ENCODE assay signal across 7 mouse cellular contexts in the genomic region with DNA sequence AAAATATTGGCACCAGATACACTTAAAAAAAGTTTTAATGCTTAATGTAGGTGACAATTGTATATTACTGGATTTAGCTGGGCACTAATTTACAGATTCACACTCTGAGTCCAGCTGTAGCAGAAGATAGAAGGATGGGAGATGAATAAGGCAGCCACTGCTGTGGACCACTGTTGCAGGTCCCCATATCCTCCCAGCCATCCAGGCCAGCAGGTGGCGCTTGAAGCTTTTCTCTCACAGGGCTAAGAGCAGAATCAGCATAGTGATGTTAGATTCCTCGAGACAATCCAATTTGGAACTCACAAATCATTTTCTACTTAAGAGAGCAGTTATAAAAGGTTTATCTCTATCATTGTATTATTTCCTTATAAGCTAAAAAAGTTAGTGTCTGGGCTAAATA. TPM values are rescaled to one million over a fixed set of nuclear protein-coding genes. Genes with fewer than 3 reads are reported as not detected.
DNase-seq lines count a peak whose midpoint lies in the region; ATAC-seq and TF ChIP-seq lines count a peak whose summit lies in the region.
"Not testable (repeated sequence)": the region's sequence is repeated elsewhere in the genome, so short reads cannot be mapped to it uniquely, and the experiment has no call there.

No protein-coding gene starts in this region.

- not testable (repeated sequence) for H3K9ac ChIP-seq in kidney, embryonic 16.5 days (replicated peaks; ENCODE audit: low read length); liver, embryonic 11.5 days (ENCODE audit: low read depth, low read length); midbrain, embryonic 15.5 days

- H3K36me3 ChIP-seq in kidney, embryonic 16.5 days (ENCODE audit: insufficient read depth, low read length): peaks cover 26% of the 10 kb centered on the region
- H3K36me3 ChIP-seq in liver, embryonic 11.5 days (ENCODE audit: control insufficient read depth, insufficient read depth, low read length): peaks cover 19% of the 10 kb centered on the region
- peaks cover 19% of the 10 kb centered on the region for H3K36me3 ChIP-seq in midbrain, embryonic 15.5 days (replicated peaks)

- peak; percentile 39; the same call in 1 of the 2 replicates for TF ChIP-seq CTCF in cortical plate, adult 2 months (IDR thresholded peaks at IDR 0.05; ENCODE audit: extremely low read depth, insufficient read depth, low read length)

- H3K4me3 ChIP-seq in cortical plate, adult 2 months (ENCODE audit: insufficient read depth, low read length); kidney, embryonic 16.5 days (ENCODE audit: low read length); liver, embryonic 11.5 days (ENCODE audit: low read depth, low read length); midbrain, embryonic 15.5 days: not testable (repeated sequence)

- not testable (repeated sequence) for H3K27ac ChIP-seq in cortical plate, adult 2 months (ENCODE audit: insufficient read depth, low read length); kidney, embryonic 16.5 days (ENCODE audit: low read length); liver, embryonic 11.5 days (ENCODE audit: low read depth, low read length); midbrain, embryonic 15.5 days

- not testable (repeated sequence) for H3K27me3 ChIP-seq in kidney, embryonic 16.5 days (ENCODE audit: insufficient read depth, low read length); liver, embryonic 11.5 days (replicated peaks; ENCODE audit: control insufficient read depth, insufficient read depth, low read length); midbrain, embryonic 15.5 days (replicated peaks)

- DNase-seq in adrenal gland, adult (ENCODE audit: inconsistent age in 2 of 2, low spot score in 1 of 2): peak; percentile 34 to 78
- peak; percentile 45 for DNase-seq in heart, adult 8-10 months (ENCODE audit: low spot score)
- DNase-seq in liver, embryonic 11.5 days (ENCODE audit: low spot score): not testable (repeated sequence)
- peak; percentile 33 to 55 for DNase-seq in spleen, adult 18-20 months

- not testable (repeated sequence) for H3K9me3 ChIP-seq in kidney, embryonic 16.5 days (ENCODE audit: low read length); liver, embryonic 11.5 days (ENCODE audit: control insufficient read depth, low read length); midbrain, embryonic 15.5 days

- peak; percentile 71; the same call in 1 of the 2 replicates for ATAC-seq in kidney, embryonic 16.5 days (ENCODE audit: low FRiP score, low TSS enrichment)
- 0 out of 2 replicates have a peak, but pooled peaks have one; percentile 47 for ATAC-seq in liver, embryonic 11.5 days (replicated peaks; ENCODE audit: low FRiP score)
- ATAC-seq in midbrain, embryonic 15.5 days (replicated peaks): 0 out of 2 replicates have a peak, but pooled peaks have one; percentile 62

- not testable (repeated sequence) for H3K4me1 ChIP-seq in cortical plate, adult 2 months (ENCODE audit: control insufficient read depth, insufficient read depth, low read length); kidney, embryonic 16.5 days (ENCODE audit: insufficient read depth, low read length); liver, embryonic 11.5 days (replicated peaks; ENCODE audit: control insufficient read depth, insufficient read depth, low read length); midbrain, embryonic 15.5 days

- H3K4me2 ChIP-seq in kidney, embryonic 16.5 days (replicated peaks; ENCODE audit: low read depth, low read length); liver, embryonic 11.5 days; midbrain, embryonic 15.5 days: not testable (repeated sequence)

- TF ChIP-seq POLR2A in cortical plate, adult 2 months (IDR thresholded peaks at IDR 0.05; ENCODE audit: extremely low read depth, insufficient read depth, low read length): not testable (repeated sequence)

- WGBS in kidney, embryonic 16.5 days: 16% methylated on average over 2 of the region's 2 CpGs
- 24% methylated on average over 2 of the region's 2 CpGs for WGBS in liver, embryonic 11.5 days
- 3% methylated on average over 2 of the region's 2 CpGs for WGBS in midbrain, embryonic 15.5 days

RNA-seq across cellular contexts. Expression of gene Mapk8ip3, which starts 5.7 kb away (rescaled TPM):
- polyA plus RNA-seq in cortical plate, adult 2 months (2012; rRNA removed): 328 and 355 TPM in 2 replicates
- total RNA-seq in heart, adult 8-10 months (2022): 10 to 100 TPM; 55.0 to 69.0 (median 62.5) TPM
- polyA plus RNA-seq in kidney, embryonic 16.5 days (2015; fragmentation: Nextera tagmentation; extraction: Ambion mirVana): 30.1 and 33.6 TPM in 2 replicates
- 19.8 and 28.0 TPM in 2 replicates for polyA plus RNA-seq in liver, embryonic 11.5 days (2014; fragmentation: Nextera tagmentation; extraction: Ambion mirVana)
- 99.5 and 112 TPM in 2 replicates for polyA plus RNA-seq in midbrain, embryonic 15.5 days (2015; fragmentation: Nextera tagmentation; extraction: Ambion mirVana)

RNA-seq across cellular contexts. Expression of gene Jpt2, which starts 18.0 kb away (rescaled TPM):
- polyA plus RNA-seq in cortical plate, adult 2 months (2012; rRNA removed): 4.5 and 6.2 TPM in 2 replicates
- total RNA-seq in heart, adult 8-10 months (2022): 10 to 100 TPM in 2 of 4 experiments, 1 to 10 TPM in 2; 6.4 to 12.8 (median 9.6) TPM
- 197 and 218 TPM in 2 replicates for polyA plus RNA-seq in kidney, embryonic 16.5 days (2015; fragmentation: Nextera tagmentation; extraction: Ambion mirVana)
- 164 and 168 TPM in 2 replicates for polyA plus RNA-seq in liver, embryonic 11.5 days (2014; fragmentation: Nextera tagmentation; extraction: Ambion mirVana)
- 102 and 103 TPM in 2 replicates for polyA plus RNA-seq in midbrain, embryonic 15.5 days (2015; fragmentation: Nextera tagmentation; extraction: Ambion mirVana)

RNA-seq across cellular contexts. Expression of gene Nme3, which starts 46.2 kb away (rescaled TPM):
- 94.5 and 94.7 TPM in 2 replicates for polyA plus RNA-seq in cortical plate, adult 2 months (2012; rRNA removed)
- total RNA-seq in heart, adult 8-10 months (2022): 10 to 100 TPM; 29.0 to 31.4 (median 29.5) TPM
- 78.1 and 86.1 TPM in 2 replicates for polyA plus RNA-seq in kidney, embryonic 16.5 days (2015; fragmentation: Nextera tagmentation; extraction: Ambion mirVana)
- polyA plus RNA-seq in liver, embryonic 11.5 days (2014; fragmentation: Nextera tagmentation; extraction: Ambion mirVana): 70.5 and 76.3 TPM in 2 replicates
- 79.7 and 82.3 TPM in 2 replicates for polyA plus RNA-seq in midbrain, embryonic 15.5 days (2015; fragmentation: Nextera tagmentation; extraction: Ambion mirVana)

RNA-seq across cellular contexts. Expression of gene Mrps34, which starts 47.5 kb away (rescaled TPM):
- polyA plus RNA-seq in cortical plate, adult 2 months (2012; rRNA removed): 115 and 117 TPM in 2 replicates
- 100 to 1,000 TPM in 2 of 4 experiments, 10 to 100 TPM in 2; 88.8 to 125 (median 109) TPM for total RNA-seq in heart, adult 8-10 months (2022)
- 102 TPM in 2 replicates for polyA plus RNA-seq in kidney, embryonic 16.5 days (2015; fragmentation: Nextera tagmentation; extraction: Ambion mirVana)
- polyA plus RNA-seq in liver, embryonic 11.5 days (2014; fragmentation: Nextera tagmentation; extraction: Ambion mirVana): 123 and 129 TPM in 2 replicates
- polyA plus RNA-seq in midbrain, embryonic 15.5 days (2015; fragmentation: Nextera tagmentation; extraction: Ambion mirVana): 73.1 and 78.9 TPM in 2 replicates

RNA-seq across cellular contexts. Expression of gene Eme2, which starts 47.6 kb away (rescaled TPM):
- polyA plus RNA-seq in cortical plate, adult 2 months (2012; rRNA removed): 62.4 and 65.0 TPM in 2 replicates
- 10 to 100 TPM; 19.4 to 23.5 (median 21.1) TPM for total RNA-seq in heart, adult 8-10 months (2022)
- 36.5 and 38.5 TPM in 2 replicates for polyA plus RNA-seq in kidney, embryonic 16.5 days (2015; fragmentation: Nextera tagmentation; extraction: Ambion mirVana)
- 21.9 and 23.4 TPM in 2 replicates for polyA plus RNA-seq in liver, embryonic 11.5 days (2014; fragmentation: Nextera tagmentation; extraction: Ambion mirVana)
- polyA plus RNA-seq in midbrain, embryonic 15.5 days (2015; fragmentation: Nextera tagmentation; extraction: Ambion mirVana): 31.5 and 33.4 TPM in 2 replicates

Comparison
In these comparisons a context has a peak if more than half of its experiments do, and no peak if none do; other contexts are left out.
1. RNA of gene Jpt2, which starts 18.0 kb away (polyA plus RNA-seq): 197 to 218 TPM in kidney, embryonic 16.5 days, 164 to 168 TPM in liver, embryonic 11.5 days and 102 to 103 TPM in midbrain, embryonic 15.5 days; 4.5 to 6.2 TPM in cortical plate, adult 2 months; every median in the first group is over 10 times any median in the second.
2. Peak in every context shown above with its lines, with median percentiles within 50 percentile points of each other: ATAC-seq.